Mouse (Mus musculus) liver, embryonic 14.5 days (tissue): ENCODE results near the gene Tex19.2. TPM values are rescaled to one million over a fixed set of nuclear protein-coding genes. Genes with fewer than 3 reads are reported as not detected.
"Not testable (repeated sequence)": the region's sequence is repeated elsewhere in the genome, so short reads cannot be mapped to it uniquely, and the experiment has no call there.

Source experiments
- ATAC-seq: fragments of 200-750 bp; cut with Nextera tagmentation; 2 replicates; pipeline ENCODE4 v1.8.0; 2017; ENCODE audit warnings: moderate number of reproducible peaks, mild to moderate bottlenecking, moderate library complexity; ENCODE audit not compliant: insufficient read depth
- DNase-seq, 3 experiments: peaks; one replicate each; pipeline ENCODE4 v3.0.0-alpha.2; 2012 to 2013; ENCODE audit warnings: low read depth in 3 of 3, low spot score in 3 of 3
- H3K27ac ChIP-seq: fragments of 300-500 bp; sonication (generic); 2 replicates; pipeline ENCODE4 v1.5.1; 2014; ENCODE audit warnings: moderate library complexity, mild to moderate bottlenecking, control low read depth, inconsistent platforms
- H3K27me3 ChIP-seq: fragments of 300-500 bp; sonication (generic); 2 replicates; pipeline ENCODE4 v1.6.1; 2014; ENCODE audit warnings: mild to moderate bottlenecking, low read length, moderate library complexity; ENCODE audit not compliant: control insufficient read depth, insufficient read depth
- H3K36me3 ChIP-seq: fragments of 300-500 bp; sonication (generic); replicated peaks from 2 replicates; pipeline ENCODE4 v1.6.1; 2014; ENCODE audit warnings: low read depth; ENCODE audit not compliant: control insufficient read depth, insufficient read depth
- H3K4me1 ChIP-seq, 2 experiments: fragments of 200-500 bp in 1 of 2; fragments of 300-500 bp in 1 of 2; sonication (generic) in 1 of 2; replicated peaks; 2 replicates each; pipeline ENCODE4 v1.6.1; 2012 to 2014; ENCODE audit warnings: antibody characterized with exemption in 1 of 2, inconsistent platforms in 1 of 2, low read length in 1 of 2; ENCODE audit not compliant: control insufficient read depth in 2 of 2, insufficient read depth in 2 of 2
- H3K4me2 ChIP-seq: fragments of 300-500 bp; sonication (generic); 2 replicates; pipeline ENCODE4 v1.6.1; 2014; ENCODE audit warnings: low read depth, mild to moderate bottlenecking, control low read depth, moderate library complexity
- H3K4me3 ChIP-seq, 2 experiments: fragments of 200-500 bp in 1 of 2; fragments of 300-500 bp in 1 of 2; sonication (generic) in 1 of 2; 2 replicates each; pipeline ENCODE4 v1.5.1; 2012 to 2014; ENCODE audit warnings: low read depth in 2 of 2, low read length in 2 of 2, mild to moderate bottlenecking in 2 of 2, control low read depth in 1 of 2, inconsistent platforms in 1 of 2, moderate library complexity in 1 of 2; ENCODE audit not compliant: insufficient read depth in 1 of 2
- H3K9ac ChIP-seq: fragments of 300-500 bp; sonication (generic); replicated peaks from 2 replicates; pipeline ENCODE4 v1.6.1; 2014; ENCODE audit warnings: mild to moderate bottlenecking, control low read depth, moderate library complexity
- H3K9me3 ChIP-seq: fragments of 300-500 bp; sonication (generic); 2 replicates; pipeline ENCODE4 v1.6.1; 2016; ENCODE audit warnings: low read length, mixed read lengths; ENCODE audit not compliant: control insufficient read depth
- CTCF ChIP-seq: IDR thresholded peaks from 2 replicates; pipeline ENCODE4 v1.5.1; 2016; ENCODE audit warnings: antibody characterized with exemption, low read depth, control low read depth
- EP300 ChIP-seq: IDR thresholded peaks from 2 replicates; pipeline ENCODE4 v1.6.1; 2016; ENCODE audit warnings: antibody characterized with exemption, low read depth
- WGBS: fragments of 180-500 bp; shearing (Covaris S2); extraction: QIAGEN DNeasy Blood & Tissue Kit; methylation state at CpG from one replicate; pipeline ENCODE4 v1.1.7; 2014; ENCODE audit not compliant: insufficient replicate concordance; 5-methylcytosine and 5-hydroxymethylcytosine counted together
- polyA plus RNA-seq, 2 experiments: library from polyadenylated mRNA; depleted of rRNA in 1 of 2; stranded (reverse) in 1 of 2; unstranded in 1 of 2; fragments of >200 nt; fragmentation: Nextera tagmentation in 1 of 2; extraction: Ambion mirVana in 1 of 2; gene quantifications; 2 replicates each; pipeline versions ENCODE4 v1.2.1 to v1.2.3; 2012 to 2014

Gene Tex19.2
- polyA plus RNA-seq, 2 experiments = 0.10 TPM; not detected in 1

DNA sequence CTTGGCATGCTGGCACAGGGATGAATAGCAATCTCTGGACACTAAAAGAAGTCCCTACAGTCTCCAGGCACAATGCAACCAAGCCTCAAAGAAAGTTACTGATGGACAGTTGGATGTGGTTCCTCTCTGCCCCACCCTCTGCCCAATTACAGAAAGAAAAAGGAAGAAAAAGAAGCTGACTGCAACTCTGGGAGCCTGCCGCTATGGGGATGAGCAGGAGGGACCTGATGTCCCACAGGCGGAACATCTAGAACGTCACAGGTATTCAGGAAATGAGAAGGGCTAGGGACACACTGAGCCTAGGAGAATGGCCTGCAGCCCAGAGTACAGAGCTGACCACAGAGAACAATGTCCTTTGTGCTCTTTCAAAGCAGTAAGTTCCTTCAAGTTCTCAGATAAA is 36.2 kb downstream of the Tex19.2 start:
- ATAC-seq = no peak
- 45% methylated on average over 3 of the region's 3 CpGs for WGBS
- H3K4me2 ChIP-seq = no peak overlapping the region
- H3K9ac ChIP-seq = no peak overlapping the region
- no peak overlapping the region for H3K4me3 ChIP-seq
- no peak overlapping the region for H3K27ac ChIP-seq
- TF ChIP-seq EP300 (no peak), CTCF (no peak)
- H3K27me3 ChIP-seq = no peaks in the 10 kb centered on the region
- no peaks in the 10 kb centered on the region for H3K36me3 ChIP-seq
- DNase-seq = no peak
- no peaks in the 10 kb centered on the region for H3K9me3 ChIP-seq
- peaks cover 0 to 10% of the 10 kb centered on the region in 2 experiments for H3K4me1 ChIP-seq

- 59% methylated on average over 3 of the region's 3 CpGs for WGBS
- H3K4me2 ChIP-seq = no peak within 1 kb of the TSS
- no peak within 1 kb of the TSS for H3K27ac ChIP-seq
- H3K9ac ChIP-seq = no peak within 1 kb of the TSS
- H3K27me3 ChIP-seq = no peaks in the 10 kb centered on the region
- H3K36me3 ChIP-seq = no peaks in the 10 kb centered on the region
- ATAC-seq (no peak), DNase-seq (no peak)
- H3K9me3 ChIP-seq = no peaks in the 10 kb centered on the region
- H3K4me3 ChIP-seq = no peak within 1 kb of the TSS
- peaks cover 0 to 8% of the 10 kb centered on the region in 2 experiments for H3K4me1 ChIP-seq
- TF ChIP-seq CTCF (no peak), EP300 (no peak)
Measured at GRCm38 (mm10) chr11:121081120-121081519, 37.4 kb downstream of the Tex19.2 start, which contains the start of gene Sectm1a. TSS of gene Sectm1a (minus strand) at chr11:121081220.

- H3K4me3 ChIP-seq = no peak overlapping the region
- no peaks in the 10 kb centered on the region for H3K36me3 ChIP-seq
- H3K4me1 ChIP-seq = peaks cover 0 to 8% of the 10 kb centered on the region in 2 experiments
- no peaks in the 10 kb centered on the region for H3K9me3 ChIP-seq
- H3K27ac ChIP-seq = no peak overlapping the region
- H3K27me3 ChIP-seq = no peaks in the 10 kb centered on the region
- DNase-seq (no peak), ATAC-seq (no peak)
- no peak for TF ChIP-seq EP300
- no peak for TF ChIP-seq CTCF
- WGBS = 77% methylated on average over 8 of the region's 8 CpGs
- H3K4me2 ChIP-seq = no peak overlapping the region
- H3K9ac ChIP-seq = no peak overlapping the region
Measured at GRCm38 (mm10) chr11:121080330-121080729, 38.1 kb downstream of the Tex19.2 start.

DNA sequence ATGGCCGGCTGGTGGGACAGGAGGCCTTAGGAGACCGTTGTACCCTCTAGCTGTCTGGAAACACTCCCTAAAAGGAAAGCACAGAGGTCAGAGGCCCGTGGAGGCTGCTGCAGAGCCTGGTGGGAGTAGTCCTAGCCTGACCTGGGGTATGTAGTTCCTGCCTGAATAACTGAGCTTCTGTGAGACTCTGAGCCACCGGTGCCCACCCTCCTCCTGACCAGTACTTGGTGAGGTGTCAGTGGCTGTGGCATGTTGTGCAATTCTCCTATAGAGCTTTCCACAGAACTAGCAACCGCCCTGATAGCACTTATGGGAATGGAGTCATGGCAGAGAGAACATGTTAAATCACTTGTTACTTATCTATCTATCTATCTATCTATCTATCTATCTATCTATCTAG is 42.8 kb downstream of the Tex19.2 start:
- Histone ChIP-seq H3K4me2 (no peak overlapping the region), H3K9ac (no peak overlapping the region), H3K9me3 (no peaks in the 10 kb centered on the region), H3K4me1 (no peaks in the 10 kb centered on the region), H3K27ac (no peak overlapping the region), H3K36me3 (no peaks in the 10 kb centered on the region), H3K27me3 (no peaks in the 10 kb centered on the region), H3K4me3 (no peak overlapping the region)
- DNase-seq = no peak
- WGBS = 58% methylated on average over 5 of the region's 5 CpGs
- ATAC-seq = no peak
- no peak for TF ChIP-seq CTCF
- TF ChIP-seq EP300 = no peak

- not testable (repeated sequence) for H3K27ac ChIP-seq, H3K27me3 ChIP-seq, H3K4me1 ChIP-seq, H3K4me3 ChIP-seq, DNase-seq, H3K9me3 ChIP-seq, ATAC-seq, H3K4me2 ChIP-seq, H3K36me3 ChIP-seq, H3K9ac ChIP-seq
- WGBS = 77% methylated on average over 11 of the region's 16 CpGs
Measured at GRCm38 (mm10) chr11:121069662-121070061, 48.8 kb downstream of the Tex19.2 start.
